Mouse (Mus musculus) megakaryocyte, embryonic 14.5 days (primary cell): ENCODE results near the gene 1500009L16Rik.

Source experiments
- FLI1 ChIP-seq: IDR thresholded peaks from 2 replicates; pipeline ENCODE4 v1.6.1; 2012; ENCODE audit warnings: low read length, inconsistent platforms, mixed read lengths
- GATA1 ChIP-seq: IDR thresholded peaks from 3 replicates; pipeline ENCODE4 v1.6.1; 2012; ENCODE audit warnings: mixed read lengths, low read length, inconsistent platforms, borderline replicate concordance

- TF ChIP-seq GATA1: no peak
- no peak for TF ChIP-seq FLI1
Measured at GRCm38 (mm10) chr10:83688215-83688614, 34.5 kb upstream of the 1500009L16Rik start.
